Mouse (Mus musculus): ENCODE results near the gene Cbr2. TPM values are rescaled to one million over a fixed set of nuclear protein-coding genes. Genes with fewer than 3 reads are reported as not detected.
A peak's percentile ranks its signal among the peaks of the same experiment; 100 is the strongest.
"Not testable (repeated sequence)": the region's sequence is repeated elsewhere in the genome, so short reads cannot be mapped to it uniquely, and the experiment has no call there.

Gene Cbr2
- polyA plus RNA-seq, 1 experiment from 2014 or later = 0.32 TPM

DNA sequence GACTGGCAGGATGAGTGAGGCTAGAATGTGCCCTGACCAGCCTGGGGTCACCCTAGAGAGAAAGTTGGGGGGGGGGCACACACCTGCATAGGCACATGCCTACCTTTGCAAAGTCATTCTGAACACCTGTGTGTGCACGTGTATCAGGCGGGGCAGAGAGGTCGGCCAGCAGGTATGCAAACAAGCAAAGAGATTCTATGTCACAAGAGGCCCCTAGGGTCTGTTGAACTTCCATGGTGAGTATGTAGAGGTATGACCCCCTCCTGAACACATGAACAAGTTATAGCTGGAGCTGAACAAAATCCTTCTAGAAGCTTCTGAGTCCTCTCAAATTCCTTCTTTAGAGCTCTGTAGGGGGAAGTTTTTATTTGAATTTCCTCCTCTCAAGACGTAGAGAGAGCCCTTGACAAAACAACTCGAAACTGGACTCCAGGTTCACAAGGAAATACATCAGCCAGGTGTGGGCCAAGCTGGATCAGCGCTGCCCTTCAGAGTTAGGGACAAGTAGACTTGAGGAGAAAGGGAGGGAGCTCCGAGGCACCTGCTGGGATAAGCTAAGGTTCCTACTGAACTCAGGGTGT, 12.3 kb upstream of the Cbr2 start:
- Histone ChIP-seq H3K27ac (ENCODE audit: low read depth, low read length) (no peak overlapping the region), H3K4me3 (ENCODE audit: low read depth, low read length) (no peak overlapping the region), H3K27me3 (replicated peaks; ENCODE audit: control insufficient read depth, insufficient read depth, low read length) (peaks cover 2% of the 10 kb centered on the region; the same call in 1 of the 2 replicates), H3K36me3 (ENCODE audit: control insufficient read depth, insufficient read depth, low read length) (no peaks in the 10 kb centered on the region), H3K9ac (ENCODE audit: low read depth, low read length) (no peak overlapping the region), H3K4me2 (no peak overlapping the region), H3K9me3 (ENCODE audit: control insufficient read depth, low read length) (no peaks in the 10 kb centered on the region), H3K4me1 (replicated peaks; ENCODE audit: control insufficient read depth, insufficient read depth, low read length) (no peaks in the 10 kb centered on the region)
- WGBS = 72% methylated on average over 7 of the region's 7 CpGs
- no peak for ATAC-seq (replicated peaks; ENCODE audit: low FRiP score)
- DNase-seq (ENCODE audit: low spot score) = no peak

DNA sequence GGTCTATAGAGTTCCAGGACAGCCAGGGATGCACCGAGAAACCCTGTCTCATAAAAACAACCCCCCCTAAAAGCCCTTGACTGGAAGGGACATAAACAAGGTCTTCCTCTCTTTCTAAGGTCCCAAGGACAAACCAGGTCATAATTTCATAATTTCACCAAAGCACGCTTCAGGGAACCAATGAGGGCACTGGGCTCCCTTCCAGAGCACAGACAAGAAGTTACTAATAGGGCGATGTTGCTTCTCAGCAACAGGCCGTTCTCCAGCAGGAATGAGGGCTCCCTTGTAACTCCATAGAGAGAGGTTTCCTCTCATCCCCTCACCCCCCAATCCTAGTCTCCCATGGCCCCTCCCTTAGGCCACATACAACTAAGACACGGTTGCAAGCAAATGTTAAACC, 9.1 kb upstream of the Cbr2 start:
- DNase-seq (ENCODE audit: low spot score) (no peak), ATAC-seq (replicated peaks; ENCODE audit: low FRiP score) (no peak)
- no peaks in the 10 kb centered on the region for H3K36me3 ChIP-seq (ENCODE audit: control insufficient read depth, insufficient read depth, low read length)
- H3K4me1 ChIP-seq (replicated peaks; ENCODE audit: control insufficient read depth, insufficient read depth, low read length) = no peaks in the 10 kb centered on the region
- H3K27me3 ChIP-seq (replicated peaks; ENCODE audit: control insufficient read depth, insufficient read depth, low read length) = peaks cover 2% of the 10 kb centered on the region; the same call in 1 of the 2 replicates
- H3K27ac ChIP-seq (ENCODE audit: low read depth, low read length) = no peak overlapping the region
- no peak overlapping the region for H3K9ac ChIP-seq (ENCODE audit: low read depth, low read length)
- H3K9me3 ChIP-seq (ENCODE audit: control insufficient read depth, low read length) = no peaks in the 10 kb centered on the region
- 83% methylated on average over 5 of the region's 5 CpGs for WGBS
- H3K4me3 ChIP-seq (ENCODE audit: low read depth, low read length) = no peak overlapping the region
- no peak overlapping the region for H3K4me2 ChIP-seq

DNA sequence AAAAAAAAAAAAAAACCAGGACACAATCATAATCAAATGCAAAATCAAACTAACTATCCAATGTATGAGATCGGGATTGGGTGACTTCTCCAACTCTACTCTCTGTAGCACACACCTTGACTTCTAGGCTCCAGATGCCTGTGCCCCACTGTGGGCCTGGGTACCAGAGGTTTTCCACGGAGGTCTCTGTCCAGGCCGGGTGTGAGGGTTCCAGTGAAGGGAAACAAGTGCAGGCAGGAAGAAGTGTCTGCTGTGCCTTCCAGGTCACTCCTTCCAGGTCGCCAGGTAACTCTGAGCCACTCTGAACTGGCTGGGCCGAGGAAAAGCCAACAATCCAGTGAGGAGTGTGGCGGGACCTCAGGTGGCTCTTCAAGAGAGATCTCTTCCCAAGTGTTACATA, 4.5 kb upstream of the Cbr2 start:
- H3K27ac ChIP-seq (ENCODE audit: low read depth, low read length) = no peak overlapping the region
- no peaks in the 10 kb centered on the region for H3K36me3 ChIP-seq (ENCODE audit: control insufficient read depth, insufficient read depth, low read length)
- peaks cover 4% of the 10 kb centered on the region; the same call in 1 of the 2 replicates for H3K27me3 ChIP-seq (replicated peaks; ENCODE audit: control insufficient read depth, insufficient read depth, low read length)
- no peaks in the 10 kb centered on the region for H3K9me3 ChIP-seq (ENCODE audit: control insufficient read depth, low read length)
- ATAC-seq (replicated peaks; ENCODE audit: low FRiP score) (no peak), DNase-seq (ENCODE audit: low spot score) (no peak)
- no peak overlapping the region for H3K4me2 ChIP-seq
- no peak overlapping the region for H3K4me3 ChIP-seq (ENCODE audit: low read depth, low read length)
- H3K4me1 ChIP-seq (replicated peaks; ENCODE audit: control insufficient read depth, insufficient read depth, low read length) = no peaks in the 10 kb centered on the region
- WGBS = 65% methylated on average over 6 of the region's 6 CpGs
- no peak overlapping the region for H3K9ac ChIP-seq (ENCODE audit: low read depth, low read length)

DNA sequence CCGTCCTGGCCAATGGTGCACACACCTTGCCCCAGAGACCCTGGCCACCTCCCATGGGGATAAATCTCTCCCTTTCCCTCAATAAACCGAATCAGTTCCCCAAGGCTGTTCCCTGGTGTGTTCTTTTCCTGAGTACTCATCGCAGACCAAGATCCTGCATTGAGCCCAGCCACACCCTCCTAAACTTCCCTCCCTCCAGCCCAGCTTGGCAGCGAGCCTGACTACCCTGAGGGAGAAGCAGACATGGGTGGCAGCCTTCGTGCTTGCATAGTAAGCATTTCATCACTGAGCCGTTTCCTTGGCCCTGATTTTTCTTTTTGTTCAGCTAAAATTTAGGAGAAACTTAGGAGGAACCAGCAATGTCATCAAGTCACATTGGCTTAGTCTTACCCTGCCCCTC, 1.6 kb upstream of the Cbr2 start:
- H3K36me3 ChIP-seq (ENCODE audit: control insufficient read depth, insufficient read depth, low read length) = no peaks in the 10 kb centered on the region
- no peak overlapping the region for H3K27ac ChIP-seq (ENCODE audit: low read depth, low read length)
- ATAC-seq (replicated peaks; ENCODE audit: low FRiP score) (no peak), DNase-seq (ENCODE audit: low spot score) (no peak)
- no peaks in the 10 kb centered on the region for H3K9me3 ChIP-seq (ENCODE audit: control insufficient read depth, low read length)
- H3K4me3 ChIP-seq (ENCODE audit: low read depth, low read length) = no peak overlapping the region
- H3K9ac ChIP-seq (ENCODE audit: low read depth, low read length) = no peak overlapping the region
- no peak overlapping the region for H3K4me2 ChIP-seq
- WGBS = 63% methylated on average over 6 of the region's 6 CpGs
- H3K27me3 ChIP-seq (replicated peaks; ENCODE audit: control insufficient read depth, insufficient read depth, low read length) = peaks cover 10% of the 10 kb centered on the region
- H3K4me1 ChIP-seq (replicated peaks; ENCODE audit: control insufficient read depth, insufficient read depth, low read length) = peaks cover 7% of the 10 kb centered on the region; the same call in 1 of the 2 replicates

DNA sequence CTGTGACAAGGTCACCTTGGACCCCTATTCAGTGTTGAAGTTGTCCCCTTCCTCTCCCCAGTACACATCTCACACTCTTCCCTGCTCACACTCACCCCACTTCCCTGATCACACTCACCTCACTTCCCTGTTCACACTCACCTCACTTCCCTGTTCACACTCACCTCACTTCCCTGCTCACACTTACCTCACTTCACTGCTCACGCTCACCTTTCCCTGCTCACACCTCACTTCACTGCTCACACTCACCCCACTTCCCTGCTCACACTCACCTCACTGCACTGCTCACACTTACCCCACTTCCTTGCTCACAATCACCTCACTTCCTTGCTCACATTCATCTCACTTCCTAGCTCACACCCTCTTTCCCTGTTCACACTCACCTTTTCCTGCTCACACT, 519 bp downstream of the Cbr2 start:
- DNase-seq (ENCODE audit: low spot score) = no peak
- no peak for ATAC-seq (replicated peaks; ENCODE audit: low FRiP score)
- no peak overlapping the region for H3K4me3 ChIP-seq (ENCODE audit: low read depth, low read length)
- no peak overlapping the region for H3K9ac ChIP-seq (ENCODE audit: low read depth, low read length)
- no peaks in the 10 kb centered on the region for H3K9me3 ChIP-seq (ENCODE audit: control insufficient read depth, low read length)
- H3K4me1 ChIP-seq (replicated peaks; ENCODE audit: control insufficient read depth, insufficient read depth, low read length) = peaks cover 7% of the 10 kb centered on the region; the same call in 1 of the 2 replicates
- H3K27ac ChIP-seq (ENCODE audit: low read depth, low read length) = no peak overlapping the region
- H3K36me3 ChIP-seq (ENCODE audit: control insufficient read depth, insufficient read depth, low read length) = no peaks in the 10 kb centered on the region
- H3K4me2 ChIP-seq = no peak overlapping the region
- H3K27me3 ChIP-seq (replicated peaks; ENCODE audit: control insufficient read depth, insufficient read depth, low read length) = peaks cover 10% of the 10 kb centered on the region
- 83% methylated on average over 1 of the region's 1 CpGs for WGBS

DNA sequence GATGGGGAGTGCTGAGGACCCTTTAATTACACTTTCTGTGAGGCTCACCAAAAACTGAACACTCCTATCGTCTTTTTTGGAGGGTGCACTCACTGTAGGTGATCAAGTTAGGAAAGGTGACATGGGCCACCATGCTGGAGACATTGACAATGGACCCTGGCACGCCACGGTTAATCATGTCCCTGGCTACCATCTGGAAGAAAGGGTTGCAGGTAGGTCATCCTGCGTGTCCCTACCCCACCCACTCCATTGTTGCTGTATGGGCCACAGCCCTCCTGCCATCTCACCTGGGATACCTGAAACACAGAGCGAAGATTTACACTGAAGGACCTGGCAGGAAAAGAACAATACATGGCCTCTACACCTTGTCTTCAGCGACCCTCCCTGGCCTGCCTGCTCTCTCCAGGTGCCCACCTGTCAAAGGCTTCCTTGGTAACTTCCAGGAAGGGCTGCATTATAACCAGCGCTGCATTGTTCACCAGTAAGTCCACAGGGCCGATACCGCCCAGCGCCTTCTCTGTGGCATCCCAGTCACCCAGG, 1.5 kb downstream of the Cbr2 start:
- Histone ChIP-seq H3K27ac (ENCODE audit: low read depth, low read length) (no peak overlapping the region), H3K36me3 (ENCODE audit: control insufficient read depth, insufficient read depth, low read length) (no peaks in the 10 kb centered on the region), H3K9ac (ENCODE audit: low read depth, low read length) (no peak overlapping the region), H3K9me3 (ENCODE audit: control insufficient read depth, low read length) (no peaks in the 10 kb centered on the region), H3K4me3 (ENCODE audit: low read depth, low read length) (no peak overlapping the region), H3K4me2 (no peak overlapping the region), H3K4me1 (replicated peaks; ENCODE audit: control insufficient read depth, insufficient read depth, low read length) (peaks cover 7% of the 10 kb centered on the region; the same call in 1 of the 2 replicates), H3K27me3 (replicated peaks; ENCODE audit: control insufficient read depth, insufficient read depth, low read length) (peaks cover 10% of the 10 kb centered on the region)
- 84% methylated on average over 10 of the region's 10 CpGs for WGBS
- ATAC-seq (replicated peaks; ENCODE audit: low FRiP score) (no peak), DNase-seq (ENCODE audit: low spot score) (no peak)

DNA sequence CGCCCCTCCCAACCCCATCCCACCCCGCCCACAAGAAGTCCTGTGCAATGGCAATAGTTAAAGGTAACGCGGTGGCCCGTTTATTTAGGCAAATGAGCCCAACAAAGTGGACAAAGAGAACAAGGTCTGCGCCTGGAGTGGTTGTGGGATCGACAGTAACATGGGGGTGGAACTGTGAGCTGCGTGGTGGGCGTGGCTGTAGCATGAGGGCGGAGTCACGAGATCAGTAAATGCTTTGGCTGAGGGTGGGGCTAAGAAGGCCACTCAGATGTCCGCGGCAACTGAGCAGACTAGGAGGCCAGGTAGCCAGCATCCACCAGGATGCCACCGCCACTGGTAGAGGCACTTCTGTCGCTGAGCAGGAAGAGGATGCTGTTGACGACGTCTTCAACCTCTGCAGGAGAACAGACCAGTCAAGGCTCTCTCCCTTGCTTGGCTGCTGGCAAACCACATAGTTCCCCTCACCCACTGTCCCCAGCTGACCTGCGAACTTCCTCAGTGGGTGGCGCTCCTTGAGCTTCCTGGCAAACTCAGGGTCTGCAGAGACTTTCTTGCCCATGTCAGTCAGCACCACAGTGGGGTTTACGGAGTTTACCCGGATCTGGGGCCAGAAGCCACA, 2.4 kb downstream of the Cbr2 start:
- H3K36me3 ChIP-seq (ENCODE audit: control insufficient read depth, insufficient read depth, low read length); H3K9ac ChIP-seq (ENCODE audit: low read depth, low read length); H3K27me3 ChIP-seq (replicated peaks; ENCODE audit: control insufficient read depth, insufficient read depth, low read length); DNase-seq (ENCODE audit: low spot score); H3K9me3 ChIP-seq (ENCODE audit: control insufficient read depth, low read length); H3K4me1 ChIP-seq (replicated peaks; ENCODE audit: control insufficient read depth, insufficient read depth, low read length); H3K27ac ChIP-seq (ENCODE audit: low read depth, low read length): not testable (repeated sequence)
- Histone ChIP-seq H3K4me2 (peak overlapping the region; percentile 53), H3K4me3 (ENCODE audit: low read depth, low read length) (peak overlapping the region; percentile 21; the same call in 1 of the 2 replicates)
- WGBS = 2% methylated on average over 18 of the region's 21 CpGs
- ATAC-seq (replicated peaks; ENCODE audit: low FRiP score) = peak; percentile 57

DNA sequence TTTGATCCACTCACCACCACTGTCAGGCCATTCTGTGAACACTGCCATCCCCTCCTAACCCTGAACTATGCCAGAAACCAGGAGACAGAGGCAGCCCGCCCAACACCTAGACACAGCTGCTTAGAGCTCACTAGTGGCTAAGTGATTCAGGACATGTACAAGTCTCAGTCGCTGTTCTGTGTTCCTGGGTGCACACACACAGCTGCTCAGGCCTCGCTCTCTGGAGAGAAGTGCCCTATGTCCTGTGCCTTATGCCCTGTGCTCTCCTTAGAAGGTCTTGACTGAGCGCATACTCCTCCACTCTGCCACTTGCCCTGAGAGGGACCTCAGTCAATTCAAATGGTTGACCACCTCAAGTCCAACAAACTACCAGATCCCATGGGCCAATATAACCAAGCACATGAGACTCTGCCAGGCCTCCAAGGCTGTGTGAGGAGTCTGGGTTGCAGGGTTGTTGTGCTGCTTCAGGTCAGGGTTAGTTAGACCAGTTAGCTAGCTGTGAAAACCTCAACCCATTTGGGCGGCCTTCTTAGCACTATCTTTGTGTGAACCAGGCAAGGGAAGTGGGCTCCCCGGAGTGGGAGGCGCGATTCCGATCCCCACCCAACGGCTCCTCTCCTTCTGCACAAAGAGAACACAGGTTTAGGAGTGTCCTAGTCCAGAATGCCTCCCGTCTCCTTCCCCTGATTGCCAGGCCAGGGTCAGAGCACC, 3.2 kb downstream of the Cbr2 start:
- no peak overlapping the region for H3K9ac ChIP-seq (ENCODE audit: low read depth, low read length)
- H3K4me3 ChIP-seq (ENCODE audit: low read depth, low read length) = peak overlapping the region; percentile 21; the same call in 1 of the 2 replicates
- peaks cover 7% of the 10 kb centered on the region for H3K27me3 ChIP-seq (replicated peaks; ENCODE audit: control insufficient read depth, insufficient read depth, low read length)
- peaks cover 7% of the 10 kb centered on the region; the same call in 1 of the 2 replicates for H3K4me1 ChIP-seq (replicated peaks; ENCODE audit: control insufficient read depth, insufficient read depth, low read length)
- peak overlapping the region; percentile 53; the same call in 1 of the 2 replicates for H3K4me2 ChIP-seq
- no peak overlapping the region for H3K27ac ChIP-seq (ENCODE audit: low read depth, low read length)
- no peaks in the 10 kb centered on the region for H3K36me3 ChIP-seq (ENCODE audit: control insufficient read depth, insufficient read depth, low read length)
- WGBS = 65% methylated on average over 11 of the region's 11 CpGs
- ATAC-seq (replicated peaks; ENCODE audit: low FRiP score) (no peak), DNase-seq (ENCODE audit: low spot score) (no peak)
- no peaks in the 10 kb centered on the region for H3K9me3 ChIP-seq (ENCODE audit: control insufficient read depth, low read length)

Data from liver, embryonic 11.5 days (tissue).